Mouse (Mus musculus): ENCODE measurements around the gene Itpr3.

- TF ChIP-seq MAFK (IDR thresholded peaks at IDR 0.05; ENCODE audit: insufficient read depth, low read depth, low read length) (no peak), HCFC1 (IDR thresholded peaks at IDR 0.05; ENCODE audit: borderline replicate concordance, insufficient read depth, low read length) (no peak), ZC3H11A (IDR thresholded peaks at IDR 0.05; ENCODE audit: borderline replicate concordance, low read depth, low read length) (no peak), ZNF384 (IDR thresholded peaks at IDR 0.05; ENCODE audit: low read depth, low read length) (no peak)
These were observed 35.4 kb upstream of the Itpr3 start for GRCm38 (mm10) chr17:27021736-27022135.

All from ES-E14 (cell line).